Mouse (Mus musculus) inflammation-experienced regulatory T-cells, adult 6 months (primary cell): Measurements from ENCODE around the gene Nsmce3. TPM values are rescaled to one million over a fixed set of nuclear protein-coding genes. Genes with fewer than 3 reads are reported as not detected.

Experiments used
- ATAC-seq: one replicate; pipeline ENCODE4 v1.8.0; 2017
- polyA plus RNA-seq, 3 experiments: library from polyadenylated mRNA; unstranded; fragments of 100-300 nt; shearing (Covaris generic); gene quantifications; one replicate each; pipeline ENCODE4 v1.2.1; 2017

Nsmce3 gene
- polyA plus RNA-seq = 1 to 10 TPM in 2 of 3 experiments, under 1 TPM in 1; 0.66 to 3.4 (median 3.3) TPM

GRCm38 (mm10) chr7:64872743-64873241 lies at the start of gene Nsmce3:
Nsmce3 (minus strand) TSS chr7:64872997.
- peak; percentile 91 for ATAC-seq

GRCm38 (mm10) chr7:64921189-64921588 lies 48.4 kb upstream of the Nsmce3 start:
- no peak for ATAC-seq

GRCm38 (mm10) chr7:64920735-64921134 lies 47.9 kb upstream of the Nsmce3 start:
- no peak for ATAC-seq

- no peak for ATAC-seq
Measured at GRCm38 (mm10) chr7:64916654-64917053, 43.9 kb upstream of the Nsmce3 start.

- no peak for ATAC-seq
Measured at GRCm38 (mm10) chr7:64915121-64915520, 42.3 kb upstream of the Nsmce3 start.

GRCm38 (mm10) chr7:64911945-64912344 lies 39.1 kb upstream of the Nsmce3 start:
- no peak for ATAC-seq

- no peak for ATAC-seq
Measured at GRCm38 (mm10) chr7:64910208-64910607, 37.4 kb upstream of the Nsmce3 start.

GRCm38 (mm10) chr7:64906955-64907354 lies 34.2 kb upstream of the Nsmce3 start:
- no peak for ATAC-seq

GRCm38 (mm10) chr7:64905506-64905905 lies 32.7 kb upstream of the Nsmce3 start:
- ATAC-seq = no peak

GRCm38 (mm10) chr7:64900249-64900648 lies 27.5 kb upstream of the Nsmce3 start:
- ATAC-seq = no peak

GRCm38 (mm10) chr7:64896587-64896986 lies 23.8 kb upstream of the Nsmce3 start:
- no peak for ATAC-seq

GRCm38 (mm10) chr7:64895685-64896101 lies 22.9 kb upstream of the Nsmce3 start:
- ATAC-seq = no peak

GRCm38 (mm10) chr7:64891139-64891538 lies 18.3 kb upstream of the Nsmce3 start:
- ATAC-seq = no peak

GRCm38 (mm10) chr7:64889919-64890318 lies 17.1 kb upstream of the Nsmce3 start:
- ATAC-seq = no peak

GRCm38 (mm10) chr7:64884187-64884862 lies 11.5 kb upstream of the Nsmce3 start:
- no peak for ATAC-seq

GRCm38 (mm10) chr7:64882243-64882642 lies 9.4 kb upstream of the Nsmce3 start:
- no peak for ATAC-seq

- ATAC-seq = no peak
Measured at GRCm38 (mm10) chr7:64881387-64881786, 8.6 kb upstream of the Nsmce3 start.

- no peak for ATAC-seq
Measured at GRCm38 (mm10) chr7:64880415-64880814, 7.6 kb upstream of the Nsmce3 start.

- no peak for ATAC-seq
Measured at GRCm38 (mm10) chr7:64874941-64875340, 2.1 kb upstream of the Nsmce3 start.

GRCm38 (mm10) chr7:64873266-64873665 lies 469 bp upstream of the Nsmce3 start:
- ATAC-seq = peak; percentile 1

- ATAC-seq = peak; percentile 52
Measured at GRCm38 (mm10) chr7:64871987-64872742, 632 bp downstream of the Nsmce3 start.

- ATAC-seq = no peak
Measured at GRCm38 (mm10) chr7:64869549-64870065, 3.2 kb downstream of the Nsmce3 start.

- ATAC-seq = no peak
Measured at GRCm38 (mm10) chr7:64863538-64863937, 9.3 kb downstream of the Nsmce3 start.

- no peak for ATAC-seq
Measured at GRCm38 (mm10) chr7:64862978-64863377, 9.8 kb downstream of the Nsmce3 start.
